Mouse (Mus musculus): Measurements from ENCODE around the gene Mras. TPM values are rescaled to one million over a fixed set of nuclear protein-coding genes. Genes with fewer than 3 reads are reported as not detected.

The Mras gene
- polyA plus RNA-seq, 1 experiment from 2014 or later = 8.3 TPM

GRCm38 (mm10) chr9:99469681-99470273 lies 32.6 kb upstream of the Mras start:
- Histone ChIP-seq H3K4me2 (replicated peaks; ENCODE audit: low read depth, low read length) (no peak overlapping the region), H3K4me3 (ENCODE audit: low read depth, low read length) (no peak overlapping the region), H3K27me3 (ENCODE audit: control insufficient read depth, insufficient read depth, low read length) (no peaks in the 10 kb centered on the region), H3K9me3 (ENCODE audit: control insufficient read depth, low read depth, low read length) (no peaks in the 10 kb centered on the region), H3K36me3 (ENCODE audit: control insufficient read depth, insufficient read depth, low read length) (no peaks in the 10 kb centered on the region), H3K4me1 (ENCODE audit: control insufficient read depth, insufficient read depth, low read length) (no peaks in the 10 kb centered on the region), H3K9ac (replicated peaks; ENCODE audit: low read depth, low read length) (no peak overlapping the region), H3K27ac (ENCODE audit: low read length) (no peak overlapping the region)
- 59% methylated on average over 8 of the region's 8 CpGs for WGBS
- no peak for ATAC-seq (ENCODE audit: insufficient number of reproducible peaks, insufficient read depth, low FRiP score, low read depth)

GRCm38 (mm10) chr9:99468572-99468971 lies 31.4 kb upstream of the Mras start:
- no peak for ATAC-seq (ENCODE audit: insufficient number of reproducible peaks, insufficient read depth, low FRiP score, low read depth)
- no peaks in the 10 kb centered on the region for H3K4me1 ChIP-seq (ENCODE audit: control insufficient read depth, insufficient read depth, low read length)
- H3K27me3 ChIP-seq (ENCODE audit: control insufficient read depth, insufficient read depth, low read length) = no peaks in the 10 kb centered on the region
- H3K4me3 ChIP-seq (ENCODE audit: low read depth, low read length) = no peak overlapping the region
- H3K9me3 ChIP-seq (ENCODE audit: control insufficient read depth, low read depth, low read length) = no peaks in the 10 kb centered on the region
- no peak overlapping the region for H3K4me2 ChIP-seq (replicated peaks; ENCODE audit: low read depth, low read length)
- 76% methylated on average over 9 of the region's 9 CpGs for WGBS
- no peak overlapping the region for H3K27ac ChIP-seq (ENCODE audit: low read length)
- H3K36me3 ChIP-seq (ENCODE audit: control insufficient read depth, insufficient read depth, low read length) = no peaks in the 10 kb centered on the region
- no peak overlapping the region for H3K9ac ChIP-seq (replicated peaks; ENCODE audit: low read depth, low read length)

GRCm38 (mm10) chr9:99464876-99465275 lies 27.7 kb upstream of the Mras start:
- Histone ChIP-seq H3K36me3 (ENCODE audit: control insufficient read depth, insufficient read depth, low read length) (no peaks in the 10 kb centered on the region), H3K9ac (replicated peaks; ENCODE audit: low read depth, low read length) (no peak overlapping the region), H3K4me1 (ENCODE audit: control insufficient read depth, insufficient read depth, low read length) (no peaks in the 10 kb centered on the region), H3K9me3 (ENCODE audit: control insufficient read depth, low read depth, low read length) (no peaks in the 10 kb centered on the region), H3K27ac (ENCODE audit: low read length) (no peak overlapping the region), H3K27me3 (ENCODE audit: control insufficient read depth, insufficient read depth, low read length) (no peaks in the 10 kb centered on the region), H3K4me3 (ENCODE audit: low read depth, low read length) (no peak overlapping the region), H3K4me2 (replicated peaks; ENCODE audit: low read depth, low read length) (no peak overlapping the region)
- 76% methylated on average over 6 of the region's 6 CpGs for WGBS
- ATAC-seq (ENCODE audit: insufficient number of reproducible peaks, insufficient read depth, low FRiP score, low read depth) = no peak

- no peak overlapping the region for H3K4me3 ChIP-seq (ENCODE audit: low read depth, low read length)
- H3K4me1 ChIP-seq (ENCODE audit: control insufficient read depth, insufficient read depth, low read length) = no peaks in the 10 kb centered on the region
- H3K27me3 ChIP-seq (ENCODE audit: control insufficient read depth, insufficient read depth, low read length) = no peaks in the 10 kb centered on the region
- H3K4me2 ChIP-seq (replicated peaks; ENCODE audit: low read depth, low read length) = no peak overlapping the region
- no peaks in the 10 kb centered on the region for H3K9me3 ChIP-seq (ENCODE audit: control insufficient read depth, low read depth, low read length)
- no peaks in the 10 kb centered on the region for H3K36me3 ChIP-seq (ENCODE audit: control insufficient read depth, insufficient read depth, low read length)
- no peak overlapping the region for H3K27ac ChIP-seq (ENCODE audit: low read length)
- no peak overlapping the region for H3K9ac ChIP-seq (replicated peaks; ENCODE audit: low read depth, low read length)
- WGBS = 77% methylated on average over 4 of the region's 4 CpGs
- no peak for ATAC-seq (ENCODE audit: insufficient number of reproducible peaks, insufficient read depth, low FRiP score, low read depth)
These were observed 22.5 kb upstream of the Mras start for GRCm38 (mm10) chr9:99459730-99460129.

GRCm38 (mm10) chr9:99458529-99459208 lies 21.5 kb upstream of the Mras start:
- Histone ChIP-seq H3K4me1 (ENCODE audit: control insufficient read depth, insufficient read depth, low read length) (no peaks in the 10 kb centered on the region), H3K27me3 (ENCODE audit: control insufficient read depth, insufficient read depth, low read length) (no peaks in the 10 kb centered on the region), H3K4me3 (ENCODE audit: low read depth, low read length) (no peak overlapping the region), H3K9me3 (ENCODE audit: control insufficient read depth, low read depth, low read length) (no peaks in the 10 kb centered on the region), H3K27ac (ENCODE audit: low read length) (no peak overlapping the region), H3K4me2 (replicated peaks; ENCODE audit: low read depth, low read length) (no peak overlapping the region), H3K36me3 (ENCODE audit: control insufficient read depth, insufficient read depth, low read length) (no peaks in the 10 kb centered on the region), H3K9ac (replicated peaks; ENCODE audit: low read depth, low read length) (no peak overlapping the region)
- ATAC-seq (ENCODE audit: insufficient number of reproducible peaks, insufficient read depth, low FRiP score, low read depth) = 0 out of 2 replicates have a peak, but pooled peaks have one; percentile 18
- 34% methylated on average over 12 of the region's 12 CpGs for WGBS

GRCm38 (mm10) chr9:99454211-99454610 lies 17.0 kb upstream of the Mras start:
- Histone ChIP-seq H3K4me3 (ENCODE audit: low read depth, low read length) (no peak overlapping the region), H3K4me1 (ENCODE audit: control insufficient read depth, insufficient read depth, low read length) (no peaks in the 10 kb centered on the region), H3K27ac (ENCODE audit: low read length) (no peak overlapping the region), H3K9me3 (ENCODE audit: control insufficient read depth, low read depth, low read length) (no peaks in the 10 kb centered on the region), H3K4me2 (replicated peaks; ENCODE audit: low read depth, low read length) (no peak overlapping the region), H3K36me3 (ENCODE audit: control insufficient read depth, insufficient read depth, low read length) (no peaks in the 10 kb centered on the region), H3K9ac (replicated peaks; ENCODE audit: low read depth, low read length) (no peak overlapping the region), H3K27me3 (ENCODE audit: control insufficient read depth, insufficient read depth, low read length) (0 out of 2 replicates have a peak, but pooled peaks cover 4% of the 10 kb centered on the region)
- WGBS = 84% methylated on average over 4 of the region's 4 CpGs
- ATAC-seq (ENCODE audit: insufficient number of reproducible peaks, insufficient read depth, low FRiP score, low read depth) = no peak

- peak; percentile 58; the same call in 1 of the 2 replicates for ATAC-seq (ENCODE audit: insufficient number of reproducible peaks, insufficient read depth, low FRiP score, low read depth)
- H3K4me1 ChIP-seq (ENCODE audit: control insufficient read depth, insufficient read depth, low read length) = no peaks in the 10 kb centered on the region
These were observed 14.0 kb upstream of the Mras start, which contains the start of gene Nme9 for GRCm38 (mm10) chr9:99451161-99451560. TSS of gene Nme9 (plus strand) at chr9:99451475.

GRCm38 (mm10) chr9:99449886-99450647 lies 12.9 kb upstream of the Mras start:
- H3K27ac ChIP-seq (ENCODE audit: low read length) = no peak overlapping the region
- no peak for ATAC-seq (ENCODE audit: insufficient number of reproducible peaks, insufficient read depth, low FRiP score, low read depth)
- no peaks in the 10 kb centered on the region for H3K4me1 ChIP-seq (ENCODE audit: control insufficient read depth, insufficient read depth, low read length)
- H3K4me2 ChIP-seq (replicated peaks; ENCODE audit: low read depth, low read length) = no peak overlapping the region
- no peak overlapping the region for H3K9ac ChIP-seq (replicated peaks; ENCODE audit: low read depth, low read length)
- 0 out of 2 replicates have a peak, but pooled peaks cover 4% of the 10 kb centered on the region for H3K27me3 ChIP-seq (ENCODE audit: control insufficient read depth, insufficient read depth, low read length)
- H3K4me3 ChIP-seq (ENCODE audit: low read depth, low read length) = no peak overlapping the region
- no peaks in the 10 kb centered on the region for H3K36me3 ChIP-seq (ENCODE audit: control insufficient read depth, insufficient read depth, low read length)
- 42% methylated on average over 9 of the region's 9 CpGs for WGBS
- H3K9me3 ChIP-seq (ENCODE audit: control insufficient read depth, low read depth, low read length) = no peaks in the 10 kb centered on the region

More at GRCm38 (mm10) chr9:99451161-99451560, 14.0 kb upstream of the Mras start, which contains the start of gene Nme9:
- 0 out of 2 replicates have a peak, but pooled peaks cover 4% of the 10 kb centered on the region for H3K27me3 ChIP-seq (ENCODE audit: control insufficient read depth, insufficient read depth, low read length)
- peak within 1 kb of the TSS; percentile 16 for H3K4me2 ChIP-seq (replicated peaks; ENCODE audit: low read depth, low read length)
- 8% methylated on average over 14 of the region's 14 CpGs for WGBS
- H3K4me3 ChIP-seq (ENCODE audit: low read depth, low read length) = no peak within 1 kb of the TSS
- no peak within 1 kb of the TSS for H3K9ac ChIP-seq (replicated peaks; ENCODE audit: low read depth, low read length)
- H3K36me3 ChIP-seq (ENCODE audit: control insufficient read depth, insufficient read depth, low read length) = no peaks in the 10 kb centered on the region
- no peak within 1 kb of the TSS for H3K27ac ChIP-seq (ENCODE audit: low read length)
- H3K9me3 ChIP-seq (ENCODE audit: control insufficient read depth, low read depth, low read length) = no peaks in the 10 kb centered on the region

Measured in stomach, embryonic 14.5 days (tissue).